Mouse (Mus musculus): ENCODE results near the gene Entpd1.

Entpd1 gene

GRCm38 (mm10) chr19:40628950-40629349 is 16.8 kb downstream of the Entpd1 start:
- DNase-seq (ENCODE audit: low read depth, low spot score), result no peak

- DNase-seq (ENCODE audit: low read depth, low spot score), result peak; percentile 76
Observed at GRCm38 (mm10) chr19:40630096-40630495, 17.9 kb downstream of the Entpd1 start.

DNA sequence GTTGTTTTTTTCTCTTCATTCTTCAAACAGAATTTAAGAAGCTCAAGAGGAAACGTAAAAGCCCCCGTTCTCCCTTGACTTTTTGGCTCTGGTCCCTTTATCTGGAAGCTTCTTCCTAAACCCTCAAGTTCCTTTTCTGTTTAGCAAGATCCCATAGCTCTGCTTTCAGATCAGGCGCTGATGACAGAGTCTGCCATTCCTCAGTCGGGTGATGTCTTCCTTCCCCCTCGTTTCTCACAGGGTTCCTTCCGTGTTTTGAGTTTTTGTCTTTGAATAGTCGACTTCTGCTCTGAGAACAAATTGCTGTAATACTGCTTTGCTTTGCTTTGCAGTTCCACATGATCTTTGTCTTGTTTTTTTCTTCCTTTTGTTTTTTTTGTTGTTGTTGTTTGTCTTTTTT is 18.4 kb downstream of the Entpd1 start:
- DNase-seq (ENCODE audit: low read depth, low spot score), result peak; percentile 44

- DNase-seq (ENCODE audit: low read depth, low spot score), result no peak
Observed at GRCm38 (mm10) chr19:40632193-40632592, 20.0 kb downstream of the Entpd1 start.

- no peak for DNase-seq (ENCODE audit: low read depth, low spot score)
Observed at GRCm38 (mm10) chr19:40632668-40633067, 20.5 kb downstream of the Entpd1 start.

- no peak for DNase-seq (ENCODE audit: low read depth, low spot score)
Observed at GRCm38 (mm10) chr19:40633144-40633543, 21.0 kb downstream of the Entpd1 start.

- DNase-seq (ENCODE audit: low read depth, low spot score), result no peak
Observed at GRCm38 (mm10) chr19:40637091-40637490, 24.9 kb downstream of the Entpd1 start.

DNA sequence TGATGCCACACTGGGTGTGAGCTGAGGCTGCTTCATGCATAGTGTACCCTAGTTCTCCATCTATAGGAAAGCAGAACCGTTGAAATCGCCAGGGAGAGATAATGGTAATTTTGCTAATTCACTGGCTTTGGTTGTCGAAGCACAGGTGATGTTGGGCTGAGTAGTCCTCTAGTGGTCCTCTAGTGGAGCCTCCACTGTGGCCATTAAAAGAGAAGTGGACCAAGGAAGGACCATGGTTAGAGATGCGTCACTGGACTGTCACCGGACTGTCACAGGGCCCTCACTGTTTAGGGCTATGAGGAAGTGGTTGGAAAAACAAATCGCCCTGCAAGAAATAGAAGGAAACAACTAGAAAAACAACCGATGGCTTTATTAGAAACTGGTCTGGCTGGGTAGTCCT is 25.4 kb downstream of the Entpd1 start:
- no peak for DNase-seq (ENCODE audit: low read depth, low spot score)

DNA sequence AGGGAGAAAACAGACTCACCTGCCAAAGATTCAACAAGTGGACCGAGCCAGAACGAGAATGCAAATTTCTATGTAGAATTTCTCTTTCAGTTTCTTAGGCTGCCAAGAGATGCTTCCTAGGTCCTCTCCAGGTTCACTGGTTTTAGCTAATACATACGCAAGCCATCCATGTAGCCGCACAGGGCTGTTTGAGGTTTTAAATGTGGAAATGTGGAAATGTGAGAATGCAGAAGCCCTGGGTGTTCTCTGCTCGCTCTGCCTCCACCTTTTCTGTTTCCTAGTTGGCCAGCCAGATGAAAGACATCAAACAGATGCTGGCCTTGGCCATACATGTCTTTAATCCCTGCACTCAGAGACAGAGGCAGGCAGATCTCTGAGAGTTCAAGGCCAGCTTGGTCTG is 26.4 kb downstream of the Entpd1 start:
- no peak for DNase-seq (ENCODE audit: low read depth, low spot score)

DNA sequence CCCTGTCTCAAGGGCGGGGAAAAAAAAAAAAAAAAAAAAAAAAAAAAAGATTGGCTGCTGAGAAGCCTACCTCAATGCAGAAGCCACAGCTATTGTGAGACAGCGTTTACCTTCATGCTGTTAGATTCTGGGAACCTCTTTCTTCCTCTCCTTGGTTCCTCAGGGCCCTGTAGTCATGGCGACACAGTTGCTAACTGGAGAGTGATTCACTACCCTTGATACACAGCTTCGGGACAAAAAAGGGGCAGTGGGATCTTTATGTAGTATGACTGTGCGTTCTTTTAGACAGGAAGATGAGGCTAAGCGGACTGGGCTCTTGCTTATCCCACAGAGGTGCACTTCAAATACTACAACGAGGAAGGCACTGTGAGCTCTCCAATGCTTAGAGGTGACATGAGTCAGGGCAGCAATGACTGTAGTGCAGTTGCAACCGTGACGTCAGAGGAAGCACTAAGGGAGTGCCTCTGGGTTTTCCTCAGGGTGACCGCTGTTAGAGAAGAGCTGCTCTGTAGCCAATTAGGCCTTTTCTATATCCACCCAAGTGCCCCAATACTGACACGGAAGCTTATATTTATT is 27.7 kb downstream of the Entpd1 start:
- DNase-seq (ENCODE audit: low read depth, low spot score), result no peak

- no peak for DNase-seq (ENCODE audit: low read depth, low spot score)
Observed at GRCm38 (mm10) chr19:40640799-40641198, 28.6 kb downstream of the Entpd1 start.

GRCm38 (mm10) chr19:40643846-40644245 is 31.7 kb downstream of the Entpd1 start:
- DNase-seq (ENCODE audit: low read depth, low spot score), result no peak

- DNase-seq (ENCODE audit: low read depth, low spot score), result no peak
Observed at GRCm38 (mm10) chr19:40646379-40646778, 34.2 kb downstream of the Entpd1 start.

GRCm38 (mm10) chr19:40647319-40648158 is 35.4 kb downstream of the Entpd1 start:
- no peak for DNase-seq (ENCODE audit: low read depth, low spot score)

- no peak for DNase-seq (ENCODE audit: low read depth, low spot score)
Observed at GRCm38 (mm10) chr19:40650090-40650489, 37.9 kb downstream of the Entpd1 start.

GRCm38 (mm10) chr19:40656207-40656606 is 44.0 kb downstream of the Entpd1 start:
- no peak for DNase-seq (ENCODE audit: low read depth, low spot score)

GRCm38 (mm10) chr19:40658281-40658680 is 46.1 kb downstream of the Entpd1 start:
- DNase-seq (ENCODE audit: low read depth, low spot score), result no peak

DNA sequence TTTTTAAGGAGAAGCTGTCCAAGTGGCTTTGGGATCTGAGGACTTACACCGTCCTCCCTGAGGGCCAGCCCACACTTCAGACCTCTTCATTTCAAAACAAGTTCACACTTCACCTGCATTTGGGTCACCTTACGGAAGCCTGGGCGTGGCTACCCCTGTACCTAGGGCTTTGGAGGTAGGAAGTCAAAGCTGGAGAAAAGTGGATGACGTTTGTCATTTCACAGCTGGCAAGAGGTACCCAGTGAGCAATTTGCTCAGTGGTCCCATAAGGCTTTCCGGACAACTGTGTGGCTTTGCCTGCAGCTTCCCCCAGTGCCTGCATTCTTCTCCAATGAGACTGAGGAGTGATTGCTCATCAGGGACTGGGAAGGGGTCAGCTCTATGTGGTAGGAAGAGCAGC is 46.8 kb downstream of the Entpd1 start:
- DNase-seq (ENCODE audit: low read depth, low spot score), result no peak

DNA sequence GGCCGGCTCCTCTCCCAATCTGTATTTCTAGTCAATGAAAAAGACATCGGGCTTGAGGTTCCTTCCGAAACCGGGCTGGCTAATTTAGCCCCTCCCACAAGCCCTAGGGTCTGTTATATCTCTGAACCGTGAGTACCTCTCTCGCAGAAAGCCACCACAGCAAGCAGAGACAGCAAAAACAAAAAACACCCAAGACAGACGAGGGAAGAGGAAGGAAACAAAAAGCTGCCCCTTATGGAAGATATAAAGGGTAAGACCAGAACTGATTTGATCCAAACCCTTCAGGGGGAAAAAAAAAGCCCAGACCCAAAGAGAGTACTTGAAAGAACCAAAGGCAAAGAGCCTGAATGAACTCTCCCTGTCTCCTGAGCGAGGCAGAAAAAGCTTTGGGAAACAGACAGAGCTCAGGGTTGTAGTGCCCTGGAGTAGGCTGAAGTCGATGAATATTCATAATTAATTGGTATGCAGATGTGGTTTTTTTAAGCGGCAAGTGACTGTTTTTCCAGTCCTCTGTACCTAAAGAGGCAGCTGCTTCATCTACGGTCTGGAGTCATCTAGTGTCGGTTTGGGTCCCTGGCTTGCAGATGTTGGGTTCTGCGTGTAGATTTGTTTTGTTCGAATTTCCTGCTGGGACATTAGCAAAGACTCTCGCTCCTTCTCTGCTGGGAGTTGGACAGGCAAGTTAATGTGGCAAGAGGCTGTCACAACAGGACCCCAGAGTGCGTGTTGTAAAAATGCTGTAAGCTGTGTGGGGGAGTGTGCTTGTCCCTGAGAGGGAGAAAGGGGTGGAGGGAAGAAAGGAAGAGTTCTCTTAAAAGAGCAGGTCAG is 47.7 kb downstream of the Entpd1 start:
- DNase-seq (ENCODE audit: low read depth, low spot score), result no peak

DNA sequence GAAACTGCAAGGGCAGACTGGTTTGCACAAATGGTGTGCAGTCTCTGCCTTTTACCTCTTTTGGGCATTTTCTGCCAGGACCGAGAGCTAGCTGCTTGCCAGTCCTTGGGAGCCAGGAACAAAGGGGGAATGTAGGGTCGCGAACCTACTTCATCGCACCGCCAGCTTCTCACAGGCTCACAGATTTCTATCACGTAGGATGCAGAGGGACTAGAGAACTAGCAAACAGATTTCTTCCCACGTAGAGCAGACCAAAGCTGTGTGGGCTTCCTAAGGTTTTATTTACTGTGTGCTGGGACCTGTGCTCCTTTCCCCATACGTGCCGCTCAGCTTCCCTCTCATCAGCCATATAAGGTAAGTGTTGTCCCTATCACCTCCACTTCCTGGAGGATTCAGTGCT is 48.3 kb downstream of the Entpd1 start:
- no peak for DNase-seq (ENCODE audit: low read depth, low spot score)

GRCm38 (mm10) chr19:40661108-40661507 is 48.9 kb downstream of the Entpd1 start:
- DNase-seq (ENCODE audit: low read depth, low spot score), result no peak

DNA sequence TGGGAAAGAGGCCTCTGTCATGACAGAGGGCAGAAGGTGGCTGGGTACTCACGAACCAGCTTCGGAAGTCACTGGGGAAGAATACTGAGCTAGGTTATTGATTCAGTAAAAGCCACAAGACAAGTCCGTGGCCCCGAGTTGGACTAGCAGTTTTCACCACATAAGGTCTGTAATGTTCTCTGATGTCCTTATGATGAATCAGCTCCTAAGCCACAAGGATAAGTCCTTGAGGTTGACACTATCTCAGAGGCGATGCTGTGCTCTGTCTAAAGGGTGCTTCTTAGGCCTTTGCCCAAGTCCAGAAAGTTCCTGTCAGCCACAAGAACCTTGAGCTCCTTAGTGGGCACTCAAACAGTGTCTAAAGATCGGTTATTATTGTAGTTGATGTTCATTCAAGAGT is 49.7 kb downstream of the Entpd1 start:
- no peak for DNase-seq (ENCODE audit: low read depth, low spot score)
